Mouse (Mus musculus) layer of hippocampus, adult 9-11 months (tissue): ENCODE measurements at regions not wholly inside any gene's neighbourhood (a gene's known extent, or its start where the extent isn't known, plus 50 kb on each side); places are given as distances from the start of the nearest gene placed in this dataset.
"Not testable (repeated sequence)": the region's sequence is repeated elsewhere in the genome, so short reads cannot be mapped to it uniquely, and the experiment has no call there.

Source experiments
- DNase-seq: peaks from one replicate; pipeline ENCODE4 v3.0.0; 2022

DNA sequence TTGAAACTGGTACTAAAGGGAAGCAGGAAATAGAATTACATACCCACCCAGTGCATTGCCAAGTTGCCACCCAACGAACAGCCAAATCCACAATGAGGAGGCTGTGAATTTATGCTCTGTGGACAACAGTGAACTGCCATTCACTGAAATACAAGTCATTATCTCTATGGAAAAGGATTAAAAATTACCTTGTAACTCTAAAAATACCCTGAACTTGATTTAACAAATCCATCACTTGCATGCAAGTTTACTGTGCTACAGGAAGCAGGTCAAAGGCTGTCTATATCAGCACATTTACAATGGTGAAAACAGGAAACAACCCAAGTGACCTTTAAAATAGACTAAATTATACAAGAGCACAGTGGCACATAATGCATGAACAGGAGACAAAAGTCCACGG lies 202.2 kb upstream of the Sema6d start:
- DNase-seq, result no peak

- not testable (repeated sequence) for DNase-seq
Observed at GRCm38 (mm10) chr2:123911921-123912320, 177.8 kb upstream of the Sema6d start.

DNA sequence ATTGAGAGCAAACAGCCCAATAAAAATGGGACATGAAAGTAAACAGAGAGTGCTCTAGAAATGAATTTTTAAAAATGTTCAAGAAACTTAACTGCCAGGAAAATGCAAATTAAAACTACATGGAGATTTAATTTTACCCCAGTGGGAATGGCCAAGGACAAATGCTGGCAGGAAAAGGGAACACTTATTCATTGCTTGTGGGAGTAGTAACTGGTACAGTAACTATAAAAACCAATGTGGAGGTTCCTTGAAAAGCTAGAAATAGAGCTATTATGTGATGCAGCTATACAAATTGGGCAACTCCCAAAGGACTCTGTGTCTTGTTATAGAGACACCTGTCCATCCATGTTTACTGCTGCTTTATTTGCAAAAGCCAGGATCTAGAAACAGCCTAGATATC lies 175.7 kb upstream of the Sema6d start:
- peak; percentile 3 for DNase-seq

DNA sequence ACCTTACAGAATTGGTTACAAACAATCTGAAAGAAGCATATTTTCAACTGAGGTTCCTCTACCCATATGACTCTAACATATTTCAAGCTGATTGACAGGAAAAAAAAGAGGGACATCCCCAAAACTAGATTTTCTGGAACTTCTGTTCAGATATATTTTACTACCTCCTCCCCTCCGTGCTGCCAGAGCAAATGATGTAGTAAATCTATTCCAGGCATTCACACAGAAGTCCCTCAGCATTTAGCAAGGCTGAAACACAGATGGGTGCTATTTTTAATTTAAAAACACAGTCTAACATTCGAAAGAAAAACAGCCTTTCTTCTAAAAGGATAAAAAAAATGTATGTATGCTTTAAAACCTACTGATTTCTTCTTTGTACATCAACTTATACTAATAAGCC lies 169.4 kb upstream of the Sema6d start:
- peak; percentile 58 for DNase-seq

GRCm38 (mm10) chr2:123928066-123928465 lies 161.7 kb upstream of the Sema6d start:
- DNase-seq, result no peak

DNA sequence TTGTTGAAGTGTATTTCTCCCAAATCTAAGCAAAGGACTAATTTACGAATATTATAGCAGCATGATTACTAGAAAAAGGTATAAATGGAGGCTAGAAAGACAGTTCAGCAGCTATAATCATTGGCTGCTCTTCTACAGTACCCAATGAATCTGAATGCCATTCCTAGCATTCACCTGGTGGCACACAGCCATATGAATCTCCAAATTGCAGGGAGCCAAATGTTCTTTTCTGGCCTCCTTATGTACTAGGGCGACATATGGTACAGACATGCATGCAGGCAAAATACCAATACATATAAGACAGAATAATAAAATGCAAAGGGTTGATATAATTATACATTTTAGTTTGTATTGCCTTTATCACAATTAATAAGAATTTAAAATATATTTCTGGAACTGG lies 152.9 kb upstream of the Sema6d start:
- no peak for DNase-seq

DNA sequence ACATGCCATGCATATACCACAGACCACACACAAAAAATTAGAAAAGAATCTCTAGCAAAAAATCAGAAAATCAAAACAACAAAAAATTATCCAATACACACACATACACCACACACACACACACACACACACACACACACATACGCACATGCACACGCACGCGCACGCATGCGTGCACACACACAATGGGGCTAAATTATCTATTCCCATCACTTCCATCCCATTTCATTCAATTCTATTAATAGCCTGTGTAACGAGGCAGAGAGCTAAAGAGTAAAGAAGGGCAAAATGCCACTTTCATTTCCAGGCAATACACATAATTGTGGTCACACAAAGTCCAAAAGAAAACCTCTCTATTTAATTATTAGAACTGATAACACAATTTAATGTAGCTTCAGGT lies 126.2 kb upstream of the Sema6d start:
- no peak for DNase-seq

GRCm38 (mm10) chr2:124003507-124003906 lies 86.3 kb upstream of the Sema6d start:
- no peak for DNase-seq

- no peak for DNase-seq
Observed at GRCm38 (mm10) chr2:124015542-124015941, 74.2 kb upstream of the Sema6d start.
